ENCODE assay signal across 27 mouse cellular contexts in genomic region chr4:95518382-95518781, GRCm38 (mm10). TPM values are rescaled to one million over a fixed set of nuclear protein-coding genes. Genes with fewer than 3 reads are reported as not detected.
"Had no signal": no experiment of that assay in that cellular context is flagged by ENCODE, and none has a peak within 500 bp of the region (broad histone marks: within the 10 kb centered on the region; RNA-seq: fewer than 3 reads in every experiment).

No protein-coding gene starts in this region.

- H3K27ac ChIP-seq: embryonic facial prominence, embryonic 10.5 days; embryonic facial prominence, embryonic 12.5 days; embryonic facial prominence, embryonic 13.5 days; embryonic facial prominence, embryonic 15.5 days; forebrain, embryonic 10.5 days; forebrain, embryonic 12.5 days; forebrain, embryonic 13.5 days; forebrain, embryonic 15.5 days; gastrocnemius, adult 2 months had no signal

- DNase-seq: cerebellum, adult 2 months; cerebellum, adult 8-10 months; cerebellum, adult 9-10 months; cerebellum, adult 9-11 months; cerebellum, postnatal 14 days; cerebellum, postnatal 25 days; cerebellum, postnatal 36 days; embryo, embryonic 11 days; forebrain, postnatal 0 days; gastrocnemius, adult 2 months; gastrocnemius, postnatal 10 days; gastrocnemius, postnatal 14 days; gastrocnemius, postnatal 25 days; gastrocnemius, postnatal 36 days; heart, adult 11 months; heart, adult 18-20 months had no signal

- H3K4me1 ChIP-seq: embryonic facial prominence, embryonic 10.5 days; embryonic facial prominence, embryonic 12.5 days; embryonic facial prominence, embryonic 13.5 days; embryonic facial prominence, embryonic 15.5 days had no signal

- H3K27me3 ChIP-seq: embryonic facial prominence, embryonic 12.5 days; embryonic facial prominence, embryonic 13.5 days; embryonic facial prominence, embryonic 15.5 days; forebrain, embryonic 12.5 days; forebrain, embryonic 13.5 days; forebrain, embryonic 15.5 days had no signal

- H3K9ac ChIP-seq: embryonic facial prominence, embryonic 12.5 days; embryonic facial prominence, embryonic 13.5 days; embryonic facial prominence, embryonic 15.5 days; forebrain, embryonic 12.5 days; forebrain, embryonic 13.5 days; forebrain, embryonic 15.5 days; forebrain, postnatal 0 days had no signal

- H3K9me3 ChIP-seq: embryonic facial prominence, embryonic 10.5 days; embryonic facial prominence, embryonic 12.5 days; embryonic facial prominence, embryonic 13.5 days; embryonic facial prominence, embryonic 15.5 days; forebrain, embryonic 10.5 days; forebrain, embryonic 12.5 days; forebrain, embryonic 13.5 days; forebrain, embryonic 15.5 days had no signal

- ATAC-seq: forebrain, embryonic 13.5 days; forebrain, embryonic 14.5 days; forebrain, embryonic 15.5 days; forebrain, embryonic 16.5 days; forebrain, postnatal 0 days had no signal

- H3K36me3 ChIP-seq: embryonic facial prominence, embryonic 10.5 days; embryonic facial prominence, embryonic 12.5 days; embryonic facial prominence, embryonic 13.5 days; embryonic facial prominence, embryonic 15.5 days; forebrain, embryonic 10.5 days; forebrain, embryonic 12.5 days; forebrain, embryonic 15.5 days had no signal

- H3K4me2 ChIP-seq: embryonic facial prominence, embryonic 12.5 days; embryonic facial prominence, embryonic 13.5 days; embryonic facial prominence, embryonic 15.5 days; forebrain, embryonic 12.5 days; forebrain, embryonic 13.5 days; forebrain, embryonic 15.5 days had no signal

- H3K4me3 ChIP-seq: embryonic facial prominence, embryonic 10.5 days; embryonic facial prominence, embryonic 12.5 days; embryonic facial prominence, embryonic 13.5 days; embryonic facial prominence, embryonic 15.5 days; erythroblast, embryonic 14.5 days; forebrain, embryonic 10.5 days; forebrain, embryonic 12.5 days; forebrain, embryonic 13.5 days; forebrain, embryonic 15.5 days; gastrocnemius, adult 2 months had no signal

RNA-seq across cellular contexts. Expression of gene Fggy, which starts 38.9 kb away (rescaled TPM):
- polyA plus RNA-seq: erythroblast, embryonic 14.5 days had no signal
